Mouse (Mus musculus) embryonic facial prominence, embryonic 15.5 days (tissue): ENCODE measurements around the gene Nrf1. TPM values are rescaled to one million over a fixed set of nuclear protein-coding genes. Genes with fewer than 3 reads are reported as not detected.

ENCODE experiments used
- ATAC-seq: fragments of 200-750 bp; cut with Nextera tagmentation; 2 replicates; pipeline ENCODE4 v1.8.0; 2017; ENCODE audit warnings: low read depth, moderate TSS enrichment; ENCODE audit not compliant: insufficient number of reproducible peaks, low FRiP score, low TSS enrichment
- H3K27ac ChIP-seq: fragments of 300-500 bp; sonication (generic); replicated peaks from 2 replicates; pipeline ENCODE4 v1.5.1; 2015; ENCODE audit warnings: mild to moderate bottlenecking, inconsistent platforms
- H3K27me3 ChIP-seq: fragments of 300-500 bp; sonication (generic); 2 replicates; pipeline ENCODE4 v1.6.1; 2015; ENCODE audit warnings: inconsistent platforms
- H3K36me3 ChIP-seq: fragments of 300-500 bp; sonication (generic); 2 replicates; pipeline ENCODE4 v1.6.1; 2015; ENCODE audit warnings: mild to moderate bottlenecking, inconsistent platforms
- H3K4me1 ChIP-seq: fragments of 300-500 bp; sonication (generic); 2 replicates; pipeline ENCODE4 v1.6.1; 2015; ENCODE audit warnings: inconsistent platforms
- H3K4me2 ChIP-seq: fragments of 300-500 bp; sonication (generic); replicated peaks from 2 replicates; pipeline ENCODE4 v1.6.1; 2015; ENCODE audit warnings: mild to moderate bottlenecking, inconsistent platforms
- H3K4me3 ChIP-seq: fragments of 300-500 bp; sonication (generic); replicated peaks from 2 replicates; pipeline ENCODE4 v1.5.1; 2015; ENCODE audit warnings: mild to moderate bottlenecking, inconsistent platforms
- H3K9ac ChIP-seq: fragments of 300-500 bp; sonication (generic); 2 replicates; pipeline ENCODE4 v1.6.1; 2015; ENCODE audit warnings: inconsistent platforms
- H3K9me3 ChIP-seq: fragments of 300-500 bp; sonication (generic); replicated peaks from 2 replicates; pipeline ENCODE4 v1.6.1; 2016; ENCODE audit warnings: inconsistent platforms
- WGBS: fragments of 180-500 bp; shearing (Covaris S2); methylation state at CpG from one replicate; pipeline ENCODE4 v1.1.7; 2015; 5-methylcytosine and 5-hydroxymethylcytosine counted together
- microRNA counts: library from miRNA; unstranded; fragments of <30 nt; microRNA quantifications from one replicate; lab custom pipeline; 2016
- microRNA-seq: library from miRNA; unstranded; fragments of <30 nt; microRNA quantifications from one replicate; pipeline ENCODE4, GENCODE M21; 2016; ENCODE audit warnings: borderline number of aligned reads
- polyA plus RNA-seq: library from polyadenylated mRNA; unstranded; fragments of >200 nt; fragmentation: Nextera tagmentation; extraction: Ambion mirVana; gene quantifications from 2 replicates; pipeline ENCODE4 v1.2.1, GENCODE M21; 2015

Gene Nrf1
- polyA plus RNA-seq, 1 experiment from 2014 or later, result 55.1 TPM

DNA sequence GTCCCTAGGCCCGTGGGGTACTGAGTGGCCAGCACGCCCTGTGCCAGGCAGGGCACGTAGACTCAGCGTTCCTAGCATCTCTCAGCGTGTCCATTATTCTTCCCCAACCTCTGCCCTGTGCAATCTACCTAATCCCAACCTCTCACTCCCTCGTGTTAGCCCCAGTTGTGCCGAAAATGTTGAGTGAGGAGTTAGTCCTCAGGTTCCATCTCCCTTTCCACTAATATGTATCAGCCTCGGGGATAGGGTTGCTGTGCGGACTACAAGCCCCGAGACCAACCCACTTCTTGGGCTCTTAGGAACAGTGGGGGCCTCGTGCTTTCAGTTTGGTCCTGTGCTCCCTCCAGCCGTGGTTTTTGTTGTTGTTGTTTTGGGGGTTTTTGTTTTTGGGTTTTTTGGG, 128.7 kb downstream of the Nrf1 start:
- H3K4me3 ChIP-seq, result no peak overlapping the region
- no peak overlapping the region for H3K27ac ChIP-seq
- peaks cover 98% of the 10 kb centered on the region for H3K27me3 ChIP-seq
- no peaks in the 10 kb centered on the region for H3K36me3 ChIP-seq
- H3K9ac ChIP-seq, result no peak overlapping the region
- no peak for ATAC-seq
- H3K4me1 ChIP-seq, result peaks cover 63% of the 10 kb centered on the region
- peak overlapping the region; percentile 55; the same call in 1 of the 2 replicates for H3K4me2 ChIP-seq
- 8% methylated on average over 12 of the region's 12 CpGs for WGBS
- H3K9me3 ChIP-seq, result no peaks in the 10 kb centered on the region

DNA sequence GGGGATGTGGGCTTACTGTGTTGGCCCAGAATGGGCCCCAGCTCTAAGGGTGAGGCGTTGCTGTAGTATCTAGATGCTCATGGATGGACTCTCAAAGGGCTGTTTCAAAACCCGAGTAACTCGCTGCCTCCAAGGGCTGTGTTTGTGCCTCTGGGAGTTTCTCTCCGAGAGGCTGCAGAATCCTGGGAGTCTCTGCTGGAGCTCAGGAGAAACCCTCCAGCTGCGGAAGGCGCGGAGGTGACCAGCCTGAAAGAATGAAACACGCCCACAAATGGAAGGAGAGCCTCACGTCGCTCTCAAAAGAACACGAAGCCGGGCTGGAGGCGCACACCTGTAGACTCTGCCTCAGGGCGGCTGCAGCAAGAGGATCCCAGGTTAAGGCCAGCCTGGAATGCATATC, 129.5 kb downstream of the Nrf1 start:
- peaks cover 94% of the 10 kb centered on the region for H3K27me3 ChIP-seq
- H3K9me3 ChIP-seq, result no peaks in the 10 kb centered on the region
- no peak for ATAC-seq
- no peaks in the 10 kb centered on the region for H3K36me3 ChIP-seq
- no peak overlapping the region for H3K27ac ChIP-seq
- no peak overlapping the region for H3K9ac ChIP-seq
- no peak overlapping the region for H3K4me3 ChIP-seq
- peaks cover 59% of the 10 kb centered on the region for H3K4me1 ChIP-seq
- no peak overlapping the region for H3K4me2 ChIP-seq
- 2% methylated on average over 14 of the region's 14 CpGs for WGBS

DNA sequence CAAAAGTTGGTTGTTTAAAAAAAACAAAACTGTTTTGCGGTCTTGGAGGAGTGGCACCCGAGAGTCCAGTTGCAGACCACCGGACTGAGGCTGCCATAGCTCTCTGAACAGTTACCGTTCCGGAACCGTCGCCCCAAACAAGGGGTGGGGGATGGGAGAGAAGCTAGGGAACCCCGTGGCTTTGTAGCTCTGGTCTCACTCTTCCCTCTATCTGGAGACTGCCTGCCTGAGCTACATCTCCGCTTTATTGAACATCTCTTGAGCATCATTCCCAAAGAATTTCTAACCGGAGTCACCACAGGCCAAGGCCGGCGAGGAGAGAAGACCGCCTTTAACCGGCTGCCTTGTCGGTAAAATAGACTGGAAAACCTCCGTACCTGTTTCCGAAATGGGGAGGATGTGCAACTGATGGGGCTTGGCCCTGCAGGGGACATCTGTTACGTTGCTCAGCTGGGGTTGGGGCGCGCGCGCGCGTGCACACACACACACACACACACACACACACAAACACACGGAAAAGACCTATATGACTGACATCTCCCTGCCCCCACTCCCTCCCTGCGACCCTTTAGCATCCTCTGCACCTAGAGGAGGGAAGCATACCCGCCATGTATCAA, 130.3 kb downstream of the Nrf1 start:
- Histone ChIP-seq H3K9ac (no peak overlapping the region), H3K4me1 (peaks cover 51% of the 10 kb centered on the region), H3K4me3 (no peak overlapping the region), H3K27ac (no peak overlapping the region), H3K27me3 (peaks cover 85% of the 10 kb centered on the region), H3K4me2 (peak overlapping the region; percentile 13; the same call in 1 of the 2 replicates), H3K36me3 (no peaks in the 10 kb centered on the region), H3K9me3 (no peaks in the 10 kb centered on the region)
- WGBS, result 4% methylated on average over 27 of the region's 27 CpGs
- no peak for ATAC-seq

DNA sequence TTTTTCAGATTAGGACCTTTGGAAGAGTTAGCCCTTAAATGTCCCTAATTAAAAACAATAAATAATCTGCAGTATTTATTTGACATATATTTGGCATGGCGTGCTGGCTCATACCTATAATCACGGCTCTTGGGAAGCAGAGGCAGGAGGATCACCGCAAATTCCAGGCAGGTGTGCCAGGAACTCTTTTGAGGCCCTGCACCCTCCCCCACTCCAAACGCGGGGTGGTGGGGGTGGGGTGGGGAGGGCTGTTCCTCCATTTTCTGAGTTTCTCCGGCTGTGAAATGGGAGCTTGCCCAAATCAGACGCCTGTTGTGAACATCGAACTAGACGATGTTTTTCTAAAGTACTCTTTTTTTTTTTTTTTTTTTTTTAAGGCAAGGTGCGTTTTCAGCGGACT, 131.3 kb downstream of the Nrf1 start:
- Histone ChIP-seq H3K36me3 (no peaks in the 10 kb centered on the region), H3K4me3 (no peak overlapping the region), H3K9ac (no peak overlapping the region), H3K9me3 (no peaks in the 10 kb centered on the region), H3K27ac (no peak overlapping the region), H3K4me2 (no peak overlapping the region), H3K27me3 (peaks cover 76% of the 10 kb centered on the region), H3K4me1 (peaks cover 42% of the 10 kb centered on the region)
- ATAC-seq, result no peak
- 19% methylated on average over 11 of the region's 11 CpGs for WGBS

GRCm38 (mm10) chr6:30180321-30180720, 132.5 kb downstream of the Nrf1 start:
- Histone ChIP-seq H3K27me3 (peaks cover 63% of the 10 kb centered on the region), H3K9me3 (no peaks in the 10 kb centered on the region), H3K4me2 (no peak overlapping the region), H3K36me3 (no peaks in the 10 kb centered on the region), H3K4me1 (peaks cover 29% of the 10 kb centered on the region), H3K9ac (no peak overlapping the region), H3K27ac (no peak overlapping the region), H3K4me3 (no peak overlapping the region)
- ATAC-seq, result no peak
- 27% methylated on average over 2 of the region's 2 CpGs for WGBS

DNA sequence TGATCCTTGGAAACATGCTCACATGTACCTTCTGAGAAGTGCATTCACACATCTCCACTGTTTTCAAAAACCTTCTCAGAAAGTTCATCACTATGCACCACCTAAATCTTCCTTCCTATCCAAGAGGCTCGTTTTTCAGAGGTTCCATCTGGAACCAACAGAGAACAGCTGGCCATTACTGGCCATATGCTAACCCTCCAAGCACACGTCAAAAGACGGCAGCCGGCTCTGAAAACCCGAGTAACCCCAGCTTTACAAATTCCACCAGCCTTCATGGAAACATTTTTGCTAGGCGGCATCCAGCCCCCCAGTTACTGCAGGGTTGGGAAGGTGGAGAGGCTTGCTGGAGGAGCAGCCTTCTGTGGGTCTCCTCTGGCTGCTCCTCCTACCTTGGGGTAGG, 134.2 kb downstream of the Nrf1 start:
- Histone ChIP-seq H3K9me3 (no peaks in the 10 kb centered on the region), H3K4me1 (peaks cover 15% of the 10 kb centered on the region), H3K9ac (no peak overlapping the region), H3K27ac (no peak overlapping the region), H3K4me3 (no peak overlapping the region), H3K36me3 (no peaks in the 10 kb centered on the region), H3K27me3 (peaks cover 46% of the 10 kb centered on the region), H3K4me2 (no peak overlapping the region)
- 42% methylated on average over 6 of the region's 6 CpGs for WGBS
- ATAC-seq, result no peak

DNA sequence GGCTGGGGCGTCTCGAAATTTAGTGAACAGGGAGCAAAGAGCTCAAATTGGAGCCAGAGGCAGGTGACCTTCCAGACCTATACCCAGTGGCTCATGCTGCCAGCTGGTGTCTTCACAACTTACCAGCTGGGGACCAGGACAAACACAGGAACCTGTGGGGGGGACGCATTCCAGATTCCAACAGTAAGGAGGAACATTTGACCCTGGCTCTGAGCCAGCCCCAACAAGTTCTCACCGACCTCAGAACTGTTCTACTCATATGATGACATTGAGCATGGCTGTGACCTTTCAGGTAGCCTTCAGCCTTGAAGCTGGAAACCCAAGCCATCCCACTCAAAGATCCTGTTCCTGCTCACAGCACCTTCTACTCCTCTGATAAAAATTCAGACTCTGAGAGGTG, 135.8 kb downstream of the Nrf1 start:
- ATAC-seq, result no peak
- WGBS, result 70% methylated on average over 4 of the region's 4 CpGs
- Histone ChIP-seq H3K27ac (no peak overlapping the region), H3K4me3 (no peak overlapping the region), H3K36me3 (no peaks in the 10 kb centered on the region), H3K9me3 (no peaks in the 10 kb centered on the region), H3K4me2 (no peak overlapping the region), H3K27me3 (peaks cover 33% of the 10 kb centered on the region), H3K9ac (no peak overlapping the region), H3K4me1 (peaks cover 10% of the 10 kb centered on the region)

GRCm38 (mm10) chr6:30195656-30196055, 147.9 kb downstream of the Nrf1 start:
- ATAC-seq, result no peak
- Histone ChIP-seq H3K9ac (no peak overlapping the region), H3K36me3 (no peaks in the 10 kb centered on the region), H3K27me3 (no peaks in the 10 kb centered on the region), H3K4me1 (no peaks in the 10 kb centered on the region), H3K27ac (no peak overlapping the region), H3K9me3 (no peaks in the 10 kb centered on the region), H3K4me2 (no peak overlapping the region), H3K4me3 (no peak overlapping the region)
- WGBS, result 77% methylated on average over 11 of the region's 11 CpGs

DNA sequence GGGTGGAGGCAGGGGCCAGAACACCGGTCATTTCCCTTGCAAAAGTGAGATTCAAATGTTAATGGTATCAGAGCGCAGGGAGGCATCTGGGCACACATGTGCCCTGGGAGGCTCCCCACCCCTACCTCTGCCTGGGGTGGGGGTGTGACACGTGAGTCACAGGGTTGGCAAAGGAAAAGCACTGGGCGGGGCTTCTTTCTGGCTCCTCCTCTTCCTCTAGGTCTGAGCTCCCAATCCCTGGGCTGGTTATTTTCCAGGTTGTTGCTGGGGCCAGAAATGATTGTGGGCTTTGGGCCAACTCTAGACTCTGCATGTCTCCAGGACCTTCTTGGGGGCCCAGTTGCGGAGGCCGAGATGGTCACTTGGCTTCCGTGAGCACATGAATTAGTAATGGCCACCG, 148.4 kb downstream of the Nrf1 start:
- Histone ChIP-seq H3K9ac (no peak overlapping the region), H3K9me3 (no peaks in the 10 kb centered on the region), H3K27ac (no peak overlapping the region), H3K4me3 (no peak overlapping the region), H3K4me2 (no peak overlapping the region), H3K36me3 (no peaks in the 10 kb centered on the region), H3K27me3 (no peaks in the 10 kb centered on the region), H3K4me1 (no peaks in the 10 kb centered on the region)
- WGBS, result 74% methylated on average over 8 of the region's 8 CpGs
- ATAC-seq, result no peak

MicroRNAs within 50 kb of the gene (microRNA counts, 519-probe panel; counts per million panel counts)
- 2,579 counts per million, percentile 59 among the panel's probes with 10 or more counts for microRNA mmu-miR-182 (lab: Ali Mortazavi, UCI)
- microRNA mmu-miR-183 (lab: Ali Mortazavi, UCI), result 3,439 counts per million, percentile 81 among the panel's probes with 10 or more counts
- microRNA mmu-miR-96 (lab: Ali Mortazavi, UCI), result 3,858 counts per million, percentile 90 among the panel's probes with 10 or more counts

Small RNAs within 50 kb of the gene (microRNA-seq; reads per million reads assigned to microRNA genes)
- gene Mir182 (9,062 reads per million, percentile 94 among the genes with 10 or more reads in this experiment), gene Mir183 (9,920 reads per million, percentile 94 among the genes with 10 or more reads in this experiment), gene Mir96 (3,471 reads per million, percentile 87 among the genes with 10 or more reads in this experiment)

Other genes with a start within 250 kb of the Nrf1 start
- 1.0 and 1.1 TPM in 2 replicates for gene Strip2, start 131.0 kb upstream of the Nrf1 start, polyA plus RNA-seq